Mouse (Mus musculus) ZHBTc4 (cell line): ENCODE results near the gene Slc29a2.

Source experiments
- DNase-seq: peaks from one replicate; pipeline ENCODE4 v3.0.0-alpha.2; 2011; ENCODE audit warnings: low read depth, low spot score

Slc29a2 gene

GRCm38 (mm10) chr19:5032686-5033085 lies 9.0 kb downstream of the Slc29a2 start:
- DNase-seq, result no peak

DNA sequence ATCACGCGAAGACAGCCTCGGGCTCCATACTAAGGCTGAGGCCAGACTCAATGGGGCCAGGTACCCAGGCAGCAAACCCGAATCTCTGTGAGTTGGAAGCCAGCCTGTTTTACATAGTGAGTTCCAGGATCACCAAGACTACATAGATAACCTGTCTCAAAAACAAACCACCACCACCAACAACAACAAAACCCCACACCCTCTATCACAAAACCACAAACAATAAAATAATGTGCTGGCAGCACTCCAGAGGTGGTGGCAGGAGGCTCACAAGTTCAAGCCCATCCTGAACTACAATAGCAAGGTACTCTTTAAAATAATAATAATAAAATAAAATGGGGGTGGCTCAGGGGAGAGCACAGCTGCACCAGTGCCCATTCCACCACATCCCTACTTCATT lies 12.9 kb downstream of the Slc29a2 start:
- no peak for DNase-seq

DNA sequence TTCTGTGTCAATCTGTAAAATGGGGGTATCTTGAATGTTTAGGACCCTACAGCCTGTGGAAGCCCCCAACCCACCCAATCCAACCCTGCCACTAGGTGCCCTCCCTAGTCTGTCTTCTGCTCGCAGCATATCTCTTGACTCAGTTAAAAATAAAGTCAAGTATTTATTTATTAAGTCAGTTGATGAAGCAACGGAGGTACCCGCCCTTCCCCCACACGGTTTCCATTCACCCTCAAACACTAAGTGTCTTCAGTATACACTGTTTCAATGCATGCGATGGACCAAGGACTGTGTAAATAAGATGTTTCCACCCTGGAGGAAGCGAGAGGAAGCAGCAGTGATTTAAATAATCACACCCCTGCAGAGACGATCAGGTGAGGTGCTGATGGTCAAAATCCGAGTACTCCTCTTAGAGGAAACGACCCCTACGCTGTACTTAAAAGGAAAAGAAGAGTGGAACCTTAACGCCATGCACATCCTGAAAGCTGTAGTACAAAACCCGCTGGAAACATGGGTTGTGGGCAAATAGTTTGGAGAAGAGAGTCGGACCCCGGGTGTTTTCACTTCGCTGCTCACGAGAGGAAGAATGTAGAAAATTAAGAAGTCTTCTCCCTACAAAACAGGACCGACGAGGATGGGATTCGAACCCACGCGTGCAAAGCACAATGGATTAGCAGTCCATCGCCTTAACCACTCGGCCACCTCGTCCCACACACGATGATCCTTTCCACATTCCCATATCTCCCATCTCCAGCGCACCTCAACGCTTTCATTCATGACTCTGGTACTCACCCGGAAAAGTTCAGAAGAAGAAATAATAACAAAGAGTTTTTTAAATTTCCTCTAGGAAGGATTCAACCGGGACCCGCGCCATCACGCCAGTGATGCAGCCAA lies 14.3 kb downstream of the Slc29a2 start:
- peak; percentile 86 for DNase-seq

GRCm38 (mm10) chr19:5038709-5039156 lies 15.1 kb downstream of the Slc29a2 start, which contains the start of the genes B4gat1 and AC124502.3:
B4gat1 (plus strand) TSS chr19:5038826.
AC124502.3 (plus strand) TSS chr19:5038891.
- peak; percentile 92 for DNase-seq

DNA sequence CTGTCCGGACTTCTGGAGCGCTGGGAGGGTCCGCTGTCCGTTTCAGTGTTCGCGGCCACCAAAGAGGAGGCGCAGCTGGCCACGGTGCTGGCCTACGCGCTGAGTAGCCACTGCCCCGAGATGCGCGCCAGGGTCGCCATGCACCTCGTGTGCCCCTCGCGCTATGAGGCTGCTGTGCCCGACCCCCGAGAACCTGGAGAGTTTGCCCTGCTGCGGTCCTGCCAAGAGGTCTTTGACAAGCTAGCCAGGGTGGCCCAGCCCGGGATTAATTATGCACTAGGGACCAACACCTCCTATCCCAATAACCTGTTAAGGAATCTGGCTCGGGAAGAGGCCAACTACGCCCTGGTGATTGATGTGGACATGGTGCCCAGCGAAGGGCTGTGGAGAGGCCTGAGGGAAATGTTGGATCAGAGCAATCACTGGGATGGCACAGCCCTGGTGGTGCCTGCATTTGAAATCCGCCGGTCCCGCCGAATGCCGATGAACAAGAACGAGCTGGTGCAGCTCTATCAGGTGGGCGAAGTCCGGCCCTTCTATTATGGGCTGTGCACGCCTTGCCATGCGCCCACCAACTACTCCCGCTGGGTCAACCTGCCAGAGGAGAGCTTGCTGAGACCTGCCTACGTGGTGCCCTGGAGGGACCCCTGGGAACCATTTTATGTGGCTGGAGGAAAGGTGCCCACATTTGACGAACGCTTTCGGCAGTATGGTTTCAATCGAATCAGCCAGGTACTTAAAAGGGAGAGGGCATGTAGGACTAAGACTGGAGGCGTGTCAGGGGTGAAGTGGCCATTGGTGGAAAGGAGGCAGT lies 15.8 kb downstream of the Slc29a2 start:
- no peak for DNase-seq

DNA sequence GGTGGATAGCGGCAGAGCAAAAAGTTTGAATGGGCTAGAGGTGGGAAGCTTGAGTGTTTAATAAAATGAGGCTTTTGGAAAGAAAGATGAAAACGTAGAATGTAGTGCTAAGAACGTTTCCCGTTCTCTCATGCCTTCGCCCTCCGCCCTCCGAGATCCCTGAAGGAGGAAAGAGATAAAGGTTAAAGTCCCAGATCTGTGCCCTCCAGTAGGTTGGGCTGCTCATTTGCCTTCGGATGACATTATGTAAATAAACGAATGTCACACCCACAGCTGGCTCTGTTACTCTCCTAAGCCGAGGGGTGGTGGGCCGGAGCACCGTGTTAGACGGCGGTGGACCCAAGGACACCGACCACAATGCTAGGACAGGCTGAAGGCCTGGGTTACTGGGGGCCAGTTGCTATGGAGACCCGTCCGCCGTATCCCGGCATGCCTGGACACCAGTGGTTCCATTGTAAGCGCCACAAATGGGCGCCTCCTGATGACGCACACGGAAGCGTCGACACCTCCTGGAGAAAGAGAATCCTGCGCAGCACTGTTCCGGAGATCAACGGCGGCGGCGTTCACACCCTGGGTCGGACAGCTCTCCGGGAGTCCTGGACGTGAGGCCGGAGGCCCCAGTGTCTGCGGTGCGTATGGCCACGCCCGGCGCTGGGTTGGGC lies 17.3 kb downstream of the Slc29a2 start, which contains the start of gene Brms1:
Gene Brms1, plus strand, starts transcription at position 493 of the 662 bp plus-strand sequence.
- DNase-seq, result peak; percentile 97

DNA sequence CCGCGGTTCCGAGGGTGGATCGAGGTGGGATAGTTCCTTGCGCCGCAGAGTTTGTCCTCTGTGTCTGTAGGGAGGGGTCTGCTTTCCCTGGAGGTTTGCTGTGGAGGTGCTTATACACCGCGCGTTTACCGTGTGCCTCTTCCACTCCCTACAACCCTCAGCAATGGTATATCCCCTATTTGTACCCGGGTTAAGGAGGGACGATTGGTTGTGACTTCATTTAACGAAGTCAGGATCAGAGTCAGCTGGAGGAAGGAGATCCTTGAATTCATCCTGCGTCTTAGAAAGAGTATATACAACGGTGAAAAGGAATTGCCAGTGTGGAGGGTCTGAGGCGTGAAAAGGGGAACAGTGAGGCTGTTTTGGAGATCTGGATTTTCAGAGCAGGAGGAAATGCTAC lies 17.9 kb downstream of the Slc29a2 start:
- no peak for DNase-seq

GRCm38 (mm10) chr19:5045531-5045930 lies 21.9 kb downstream of the Slc29a2 start:
- no peak for DNase-seq

DNA sequence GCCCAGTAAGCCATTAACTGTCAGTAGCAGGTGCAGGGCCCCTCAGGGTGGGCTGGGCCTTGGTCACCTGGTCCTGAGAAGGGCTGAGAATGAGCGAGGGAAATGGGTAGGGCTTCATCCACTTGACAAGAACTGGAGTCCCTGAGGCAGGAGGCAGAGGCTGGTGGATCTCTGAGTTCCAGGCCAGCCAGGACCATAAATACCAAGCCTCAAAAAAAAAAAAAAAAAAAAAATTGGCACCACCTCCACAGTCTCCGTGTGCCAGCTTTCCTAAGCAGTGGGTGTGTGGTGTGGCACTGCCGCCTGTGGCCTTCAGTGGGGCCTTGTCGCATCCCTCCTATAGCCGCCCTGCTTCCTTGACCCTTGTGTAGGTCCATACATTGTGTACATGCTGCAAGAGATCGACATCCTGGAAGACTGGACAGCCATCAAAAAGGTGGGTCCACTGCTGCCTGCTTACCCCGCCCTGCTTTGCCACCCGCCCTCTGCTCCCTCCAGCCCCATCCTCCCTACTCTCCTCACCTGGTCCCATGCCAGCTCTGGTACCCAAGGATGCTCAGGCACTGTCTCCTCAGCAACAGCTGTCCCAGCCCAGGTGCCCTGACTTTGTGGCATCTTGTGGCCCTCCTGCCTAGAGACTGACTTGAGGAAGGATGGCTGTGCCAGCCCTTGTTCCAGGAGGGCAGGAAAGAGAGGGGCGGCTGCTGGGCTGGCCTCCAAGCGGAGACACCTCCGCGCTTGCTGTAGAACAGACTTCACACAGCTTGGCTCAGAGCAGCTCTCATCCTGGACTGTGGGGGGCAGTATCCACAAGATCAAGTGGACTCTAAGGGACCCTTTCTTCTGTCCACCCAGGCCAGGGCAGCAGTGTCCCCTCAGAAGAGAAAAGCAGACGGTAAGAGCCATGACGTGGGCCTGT lies 24.7 kb downstream of the Slc29a2 start:
- DNase-seq, result no peak

- DNase-seq, result no peak
Measured at GRCm38 (mm10) chr19:5049325-5049724, 25.7 kb downstream of the Slc29a2 start.

GRCm38 (mm10) chr19:5050047-5050905 lies 26.6 kb downstream of the Slc29a2 start, which contains the start of gene Rin1:
Rin1 (plus strand) TSS chr19:5050481.
- peak; percentile 88 for DNase-seq

DNA sequence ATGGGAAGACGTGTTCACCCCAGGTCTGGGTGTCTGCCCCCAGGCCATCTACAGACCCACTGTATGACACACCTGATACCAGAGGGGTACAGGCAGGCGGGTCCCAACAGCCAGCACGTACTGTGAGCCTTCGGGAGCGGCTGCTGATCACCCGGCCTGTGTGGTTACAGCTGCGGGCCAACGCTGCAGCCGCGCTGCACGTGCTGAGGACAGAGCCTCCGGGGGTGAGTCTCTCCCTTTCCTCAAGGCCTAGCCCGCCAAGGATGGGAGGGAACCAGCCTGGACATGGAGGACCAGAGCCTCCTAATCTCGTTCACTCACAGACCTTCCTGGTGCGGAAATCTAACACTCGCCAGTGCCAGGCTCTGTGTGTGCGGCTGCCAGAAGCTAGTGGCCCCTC lies 27.4 kb downstream of the Slc29a2 start:
- peak; percentile 19 for DNase-seq

DNA sequence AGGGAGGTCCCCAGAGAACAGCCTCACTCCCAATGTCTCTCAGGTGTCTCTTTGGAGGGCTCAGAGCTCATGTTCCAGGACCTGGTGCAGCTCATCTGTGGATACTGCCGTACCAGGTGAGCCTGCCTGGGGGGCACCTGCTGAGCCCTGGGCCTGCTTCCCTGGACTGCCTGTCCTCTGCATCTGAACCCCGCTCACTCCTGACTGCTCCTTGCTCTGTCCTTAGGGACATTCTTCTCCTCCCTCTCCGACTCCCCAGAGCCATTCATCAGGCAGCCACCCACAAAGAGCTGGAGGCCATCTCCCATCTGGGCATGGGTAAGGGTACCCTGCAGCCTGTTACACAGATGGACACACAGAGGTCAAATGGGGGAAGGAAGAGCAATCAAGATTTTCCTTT lies 27.9 kb downstream of the Slc29a2 start:
- no peak for DNase-seq

- no peak for DNase-seq
Measured at GRCm38 (mm10) chr19:5052166-5052822, 28.6 kb downstream of the Slc29a2 start.

- DNase-seq, result no peak
Measured at GRCm38 (mm10) chr19:5052853-5053252, 29.2 kb downstream of the Slc29a2 start.

- DNase-seq, result peak; percentile 83
Measured at GRCm38 (mm10) chr19:5053909-5054308, 30.2 kb downstream of the Slc29a2 start.

DNA sequence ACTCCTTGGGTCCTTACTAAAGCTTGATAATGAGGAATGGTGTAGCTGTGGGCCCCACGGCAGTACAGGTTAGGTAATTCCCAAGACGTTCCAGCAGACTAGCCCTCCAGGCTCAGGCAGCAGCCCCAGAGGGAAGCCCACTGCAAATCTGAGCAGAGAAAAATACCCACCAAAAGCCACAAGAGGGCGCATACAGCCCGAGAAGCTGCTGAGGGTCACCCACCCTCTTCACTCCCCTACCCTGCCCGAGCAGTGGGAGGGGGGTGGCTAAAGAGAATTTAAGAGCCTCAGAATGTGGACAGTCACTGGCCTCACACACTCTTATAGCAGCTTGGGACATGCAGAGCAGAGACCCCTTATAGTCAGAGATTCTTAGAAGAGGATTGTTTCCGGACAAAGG lies 32.6 kb downstream of the Slc29a2 start:
- peak; percentile 70 for DNase-seq

- DNase-seq, result peak; percentile 94
Measured at GRCm38 (mm10) chr19:5057876-5058775, 34.5 kb downstream of the Slc29a2 start.
